Mouse (Mus musculus) liver, postnatal 0 days (tissue): ENCODE data around the gene Rims1.

Experiments
- CTCF ChIP-seq: sonication (generic); IDR thresholded peaks from 2 replicates; pipeline ENCODE4 v1.5.1; 2016; ENCODE audit warnings: antibody characterized with exemption, low read depth
- EP300 ChIP-seq: IDR thresholded peaks from 2 replicates; pipeline ENCODE4 v1.6.1; 2016; ENCODE audit warnings: antibody characterized with exemption, low read depth, mild to moderate bottlenecking

GRCm38 (mm10) chr1:22512421-22512820 is 293.4 kb downstream of the Rims1 start:
- no peak for TF ChIP-seq EP300
- TF ChIP-seq CTCF, result no peak
